Mouse (Mus musculus) forebrain, embryonic 11.5 days (tissue): ENCODE results near the gene Thbs3. TPM values are rescaled to one million over a fixed set of nuclear protein-coding genes. Genes with fewer than 3 reads are reported as not detected.
A peak's percentile ranks its signal among the peaks of the same experiment; 100 is the strongest.

ENCODE experiments used
- ATAC-seq: fragments of 200-750 bp; cut with Nextera tagmentation; replicated peaks from 2 replicates; pipeline ENCODE4 v1.8.0; 2017; ENCODE audit warnings: moderate TSS enrichment; ENCODE audit not compliant: low FRiP score
- DNase-seq: peaks from one replicate; pipeline ENCODE4 v3.0.0-alpha.2; 2017; ENCODE audit warnings: low spot score
- H3K27ac ChIP-seq: fragments of 300-500 bp; sonication (generic); 2 replicates; pipeline ENCODE4 v1.5.1; 2014; ENCODE audit warnings: low read depth, low read length
- H3K27me3 ChIP-seq: fragments of 300-500 bp; sonication (generic); 2 replicates; pipeline ENCODE4 v1.6.1; 2014; ENCODE audit warnings: mild to moderate bottlenecking, low read length, mixed read lengths; ENCODE audit not compliant: control insufficient read depth, insufficient read depth
- H3K36me3 ChIP-seq: fragments of 300-500 bp; sonication (generic); 2 replicates; pipeline ENCODE4 v1.6.1; 2014; ENCODE audit warnings: mild to moderate bottlenecking, low read length, moderate library complexity, mixed read lengths; ENCODE audit not compliant: control insufficient read depth, insufficient read depth
- H3K4me1 ChIP-seq: fragments of 300-500 bp; sonication (generic); replicated peaks from 2 replicates; pipeline ENCODE4 v1.6.1; 2014; ENCODE audit warnings: low read length, mixed read lengths; ENCODE audit not compliant: control insufficient read depth, insufficient read depth
- H3K4me2 ChIP-seq: fragments of 300-500 bp; sonication (generic); 2 replicates; pipeline ENCODE4 v1.6.1; 2014; ENCODE audit warnings: low read depth, mild to moderate bottlenecking, low read length, moderate library complexity, mixed read lengths; ENCODE audit not compliant: severe bottlenecking
- H3K4me3 ChIP-seq: fragments of 300-500 bp; sonication (generic); 2 replicates; pipeline ENCODE4 v1.5.1; 2014; ENCODE audit warnings: low read depth, low read length
- H3K9ac ChIP-seq: fragments of 300-500 bp; sonication (generic); 2 replicates; pipeline ENCODE4 v1.6.1; 2014; ENCODE audit warnings: low read length
- H3K9me3 ChIP-seq: fragments of 300-500 bp; sonication (generic); 2 replicates; pipeline ENCODE4 v1.6.1; 2016; ENCODE audit warnings: low read length, mixed read lengths; ENCODE audit not compliant: control insufficient read depth
- WGBS: fragments of 180-500 bp; shearing (Covaris S2); extraction: QIAGEN DNeasy Blood & Tissue Kit; methylation state at CpG from one replicate; pipeline ENCODE4 v1.1.7; 2014; 5-methylcytosine and 5-hydroxymethylcytosine counted together
- polyA plus RNA-seq: library from polyadenylated mRNA; unstranded; fragments of >200 nt; fragmentation: Nextera tagmentation; extraction: Ambion mirVana; gene quantifications from 2 replicates; pipeline ENCODE4 v1.2.1, GENCODE M21; 2014

The Thbs3 gene
- polyA plus RNA-seq = 63.3 and 69.9 TPM in 2 replicates

GRCm38 (mm10) chr3:89214681-89215411 is at the start of gene Thbs3:
Gene Thbs3 (plus strand): TSS chr3:89215180.
- Histone ChIP-seq H3K9me3 (no peaks in the 10 kb centered on the region), H3K9ac (peak within 1 kb of the TSS; percentile 80), H3K27me3 (no peaks in the 10 kb centered on the region), H3K4me2 (peak within 1 kb of the TSS; percentile 87), H3K4me1 (peaks cover 23% of the 10 kb centered on the region), H3K36me3 (no peaks in the 10 kb centered on the region), H3K4me3 (peak within 1 kb of the TSS; percentile 81), H3K27ac (peak within 1 kb of the TSS; percentile 99)
- ATAC-seq (peak; percentile 18; the same call in 1 of the 2 replicates), DNase-seq (peak; percentile 87)
- WGBS = under 1% methylated on average over 17 of the region's 19 CpGs

DNA sequence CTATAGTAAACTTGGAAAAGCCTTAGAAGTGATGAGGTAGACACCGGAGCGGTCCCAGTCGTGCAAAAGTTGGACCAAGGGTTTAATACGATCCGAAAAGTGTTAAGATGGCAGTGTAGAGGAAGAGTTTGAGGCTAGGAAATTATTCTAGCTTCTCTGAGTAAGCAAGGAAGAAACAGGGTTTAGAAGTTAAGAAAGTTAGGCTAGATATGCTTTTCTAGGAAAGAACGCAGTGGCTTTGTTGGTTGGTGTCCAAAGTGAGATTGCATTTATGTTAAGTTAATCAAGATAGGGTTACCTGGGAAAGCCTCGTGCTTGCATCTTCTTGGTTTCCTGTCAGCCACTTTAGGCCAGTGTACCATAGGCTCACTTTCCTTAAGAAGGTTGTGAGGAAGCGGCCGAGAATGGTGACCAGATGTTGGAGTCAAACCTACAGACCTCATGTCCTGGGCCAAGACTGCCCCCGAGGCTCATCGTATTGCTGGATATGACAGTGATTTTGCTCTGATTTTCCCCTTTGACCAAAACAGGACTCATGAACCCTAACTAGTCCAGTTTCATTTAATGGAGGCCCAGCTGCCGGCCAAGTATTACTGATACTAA is 49.6 kb upstream of the Thbs3 start:
- no peaks in the 10 kb centered on the region for H3K27me3 ChIP-seq
- H3K4me2 ChIP-seq = peak overlapping the region; percentile 73
- peak overlapping the region; percentile 91 for H3K4me3 ChIP-seq
- no peak for ATAC-seq
- H3K27ac ChIP-seq = peak overlapping the region; percentile 87
- DNase-seq = peak; percentile 53
- H3K4me1 ChIP-seq = peaks cover 17% of the 10 kb centered on the region; the same call in 1 of the 2 replicates
- H3K9me3 ChIP-seq = no peaks in the 10 kb centered on the region
- peaks cover 19% of the 10 kb centered on the region for H3K36me3 ChIP-seq
- 29% methylated on average over 12 of the region's 12 CpGs for WGBS
- peak overlapping the region; percentile 89 for H3K9ac ChIP-seq

GRCm38 (mm10) chr3:89166945-89167344 is 48.0 kb upstream of the Thbs3 start:
- H3K27me3 ChIP-seq = no peaks in the 10 kb centered on the region
- peaks cover 23% of the 10 kb centered on the region for H3K36me3 ChIP-seq
- 0 out of 2 replicates have a peak overlapping the region, but pooled peaks have one; percentile 5 for H3K4me2 ChIP-seq
- peaks cover 17% of the 10 kb centered on the region; the same call in 1 of the 2 replicates for H3K4me1 ChIP-seq
- ATAC-seq (no peak), DNase-seq (peak; percentile 43)
- no peak overlapping the region for H3K27ac ChIP-seq
- 96% methylated on average over 19 of the region's 19 CpGs for WGBS
- H3K9me3 ChIP-seq = no peaks in the 10 kb centered on the region
- no peak overlapping the region for H3K9ac ChIP-seq
- no peak overlapping the region for H3K4me3 ChIP-seq

- ATAC-seq (no peak), DNase-seq (no peak)
- Histone ChIP-seq H3K4me3 (no peak overlapping the region), H3K27me3 (no peaks in the 10 kb centered on the region), H3K36me3 (peaks cover 32% of the 10 kb centered on the region), H3K9me3 (no peaks in the 10 kb centered on the region), H3K4me2 (no peak overlapping the region), H3K27ac (no peak overlapping the region), H3K9ac (no peak overlapping the region), H3K4me1 (peaks cover 5% of the 10 kb centered on the region; the same call in 1 of the 2 replicates)
- WGBS = 90% methylated on average over 11 of the region's 11 CpGs
These were observed 40.1 kb upstream of the Thbs3 start for GRCm38 (mm10) chr3:89174844-89175243.

GRCm38 (mm10) chr3:89175544-89175943 is 39.4 kb upstream of the Thbs3 start:
- H3K36me3 ChIP-seq = peaks cover 32% of the 10 kb centered on the region

DNA sequence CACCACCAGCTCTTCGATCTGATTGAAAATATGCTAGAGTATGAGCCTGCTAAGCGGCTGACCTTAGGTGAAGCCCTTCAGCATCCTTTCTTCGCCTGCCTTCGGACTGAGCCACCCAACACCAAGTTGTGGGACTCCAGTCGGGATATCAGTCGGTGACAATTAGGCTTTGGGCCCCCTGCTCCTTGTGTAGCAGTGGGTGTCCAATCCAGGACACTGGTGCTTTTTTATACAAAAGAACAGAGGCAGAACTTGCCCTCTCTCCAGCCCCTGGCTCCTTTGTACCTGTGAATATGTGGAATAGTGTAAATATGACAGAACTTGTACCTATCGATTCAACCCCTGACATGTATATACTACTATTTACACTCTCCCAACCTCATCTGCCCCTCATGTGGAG is 38.6 kb upstream of the Thbs3 start:
- Histone ChIP-seq H3K9me3 (no peaks in the 10 kb centered on the region), H3K4me3 (no peak overlapping the region; the same call in 1 of the 2 replicates), H3K27ac (no peak overlapping the region), H3K9ac (no peak overlapping the region), H3K27me3 (no peaks in the 10 kb centered on the region), H3K36me3 (peaks cover 33% of the 10 kb centered on the region), H3K4me1 (peaks cover 5% of the 10 kb centered on the region; the same call in 1 of the 2 replicates), H3K4me2 (no peak overlapping the region)
- 87% methylated on average over 7 of the region's 7 CpGs for WGBS
- ATAC-seq (no peak; the same call in 1 of the 2 replicates), DNase-seq (no peak)

More at GRCm38 (mm10) chr3:89175544-89175943, 39.4 kb upstream of the Thbs3 start:
- Histone ChIP-seq H3K4me3 (no peak overlapping the region), H3K4me1 (peaks cover 5% of the 10 kb centered on the region; the same call in 1 of the 2 replicates), H3K27ac (no peak overlapping the region), H3K9ac (no peak overlapping the region), H3K4me2 (no peak overlapping the region), H3K27me3 (no peaks in the 10 kb centered on the region), H3K9me3 (no peaks in the 10 kb centered on the region)
- 95% methylated on average over 10 of the region's 10 CpGs for WGBS
- ATAC-seq (no peak), DNase-seq (no peak)

GRCm38 (mm10) chr3:89177242-89178106 is 37.5 kb upstream of the Thbs3 start, which contains the start of gene Scamp3:
Gene Scamp3 (plus strand): TSS chr3:89177473.
- WGBS = under 1% methylated on average over 43 of the region's 43 CpGs
- Histone ChIP-seq H3K27me3 (no peaks in the 10 kb centered on the region), H3K36me3 (peaks cover 33% of the 10 kb centered on the region), H3K4me1 (peaks cover 5% of the 10 kb centered on the region; the same call in 1 of the 2 replicates), H3K4me3 (peak within 1 kb of the TSS; percentile 59), H3K9me3 (no peaks in the 10 kb centered on the region), H3K27ac (peak within 1 kb of the TSS; percentile 54; the same call in 1 of the 2 replicates), H3K9ac (peak within 1 kb of the TSS; percentile 81), H3K4me2 (peak within 1 kb of the TSS; percentile 87)
- peak; percentile 96 for DNase-seq
- ATAC-seq = peak; percentile 94

GRCm38 (mm10) chr3:89178107-89178385 is 36.9 kb upstream of the Thbs3 start:
- Histone ChIP-seq H3K4me2 (peak overlapping the region; percentile 87), H3K4me3 (peak overlapping the region; percentile 59), H3K27ac (peak overlapping the region; percentile 54; the same call in 1 of the 2 replicates), H3K9ac (peak overlapping the region; percentile 81), H3K4me1 (peaks cover 5% of the 10 kb centered on the region; the same call in 1 of the 2 replicates), H3K36me3 (peaks cover 31% of the 10 kb centered on the region), H3K27me3 (no peaks in the 10 kb centered on the region), H3K9me3 (no peaks in the 10 kb centered on the region)
- no peak for DNase-seq
- 8% methylated on average over 6 of the region's 6 CpGs for WGBS
- no peak for ATAC-seq
